8 mouse cellular contexts compared by ENCODE assay signal in genomic region chr4:138537210-138538083, GRCm38 (mm10).
A peak's percentile ranks its signal among the peaks of the same experiment; 100 is the strongest.
DNase-seq lines count a peak whose midpoint lies in the region; ATAC-seq lines count a peak whose summit lies in the region.

No protein-coding gene starts in this region.

- peaks cover 14% of the 10 kb centered on the region for H3K27me3 ChIP-seq in forebrain, embryonic 12.5 days
- no peaks in the 10 kb centered on the region for H3K27me3 ChIP-seq in midbrain, embryonic 11.5 days (ENCODE audit: control insufficient read depth, insufficient read depth, low read length)

- 0 out of 2 replicates have a peak, but pooled peaks cover 3% of the 10 kb centered on the region for H3K9me3 ChIP-seq in forebrain, embryonic 12.5 days
- no peaks in the 10 kb centered on the region; the same call in 1 of the 2 replicates for H3K9me3 ChIP-seq in midbrain, embryonic 11.5 days (ENCODE audit: control insufficient read depth, low read length)

- 0 out of 2 replicates have a peak overlapping the region, but pooled peaks have one; percentile 6 for H3K4me2 ChIP-seq in forebrain, embryonic 12.5 days
- H3K4me2 ChIP-seq in midbrain, embryonic 11.5 days = no peak overlapping the region

- peak; percentile 89 for ATAC-seq in forebrain, embryonic 12.5 days (ENCODE audit: low FRiP score)
- peak; percentile 65 for ATAC-seq in midbrain, embryonic 11.5 days (ENCODE audit: low FRiP score)

- H3K27ac ChIP-seq in forebrain, embryonic 12.5 days = peak overlapping the region; percentile 65
- no peak overlapping the region for H3K27ac ChIP-seq in midbrain, embryonic 11.5 days (ENCODE audit: low read depth, low read length)

- H3K9ac ChIP-seq in forebrain, embryonic 12.5 days = no peak overlapping the region
- no peak overlapping the region; the same call in 1 of the 2 replicates for H3K9ac ChIP-seq in midbrain, embryonic 11.5 days (ENCODE audit: low read length)

- WGBS in forebrain, embryonic 12.5 days = 25% methylated on average over 10 of the region's 10 CpGs
- WGBS in midbrain, embryonic 11.5 days = 21% methylated on average over 10 of the region's 10 CpGs

- H3K4me1 ChIP-seq in forebrain, embryonic 12.5 days = peaks cover 20% of the 10 kb centered on the region
- H3K4me1 ChIP-seq in midbrain, embryonic 11.5 days (ENCODE audit: control insufficient read depth, insufficient read depth, low read length) = peaks cover 11% of the 10 kb centered on the region

- DNase-seq in testis, postnatal 14 days (ENCODE audit: low spot score) = peak; percentile 25
- no peak for DNase-seq in testis, postnatal 10 days (ENCODE audit: low spot score)
- peak; percentile 53 for DNase-seq in kidney, postnatal 14 days
- DNase-seq in midbrain, embryonic 11.5 days (ENCODE audit: low spot score, missing footprints) = peak; percentile 86
- peak; percentile 5 for DNase-seq in thymus, postnatal 0 days (ENCODE audit: low spot score)
- DNase-seq in adrenal gland, adult 8-10 months = no peak
- DNase-seq in urinary bladder, adult 2 months (ENCODE audit: low spot score) = no peak

- H3K36me3 ChIP-seq in forebrain, embryonic 12.5 days (replicated peaks) = no peaks in the 10 kb centered on the region
- no peaks in the 10 kb centered on the region for H3K36me3 ChIP-seq in midbrain, embryonic 11.5 days (ENCODE audit: control insufficient read depth, insufficient read depth, low read length)

- H3K4me3 ChIP-seq in forebrain, embryonic 12.5 days (replicated peaks) = no peak overlapping the region
- no peak overlapping the region for H3K4me3 ChIP-seq in midbrain, embryonic 11.5 days (ENCODE audit: low read depth, low read length)

Comparison
In these comparisons a context has a peak if more than half of its experiments do, and no peak if none do; other contexts are left out.
1. DNase-seq: peak in testis, postnatal 14 days (single experiment), kidney, postnatal 14 days (single experiment), midbrain, embryonic 11.5 days (single experiment) and thymus, postnatal 0 days (single experiment); none in testis, postnatal 10 days (single experiment), adrenal gland, adult 8-10 months (single experiment) and urinary bladder, adult 2 months (single experiment).